Mouse (Mus musculus): ENCODE results near the gene Mpst.
A peak's percentile ranks its signal among the peaks of the same experiment; 100 is the strongest.

The Mpst gene

GRCm38 (mm10) chr15:78403896-78404295 lies 2.3 kb upstream of the Mpst start:
- peak; percentile 19 to 32 for DNase-seq (ENCODE audit: low spot score in 2 of 2)

- DNase-seq (ENCODE audit: low spot score in 2 of 2), result peak in 1 of 2 experiments; percentile 29
Observed at GRCm38 (mm10) chr15:78405098-78405497, 1.1 kb upstream of the Mpst start.

- peak; percentile 84 to 85 for DNase-seq (ENCODE audit: low spot score in 2 of 2)
Observed at GRCm38 (mm10) chr15:78405517-78406211, 552 bp upstream of the Mpst start, which contains the start of gene Tst. Gene Tst, minus strand, starts transcription at chr15:78405907.

- DNase-seq (ENCODE audit: low spot score in 2 of 2), result no peak
Observed at GRCm38 (mm10) chr15:78409570-78410052, 3.4 kb downstream of the Mpst start.

DNA sequence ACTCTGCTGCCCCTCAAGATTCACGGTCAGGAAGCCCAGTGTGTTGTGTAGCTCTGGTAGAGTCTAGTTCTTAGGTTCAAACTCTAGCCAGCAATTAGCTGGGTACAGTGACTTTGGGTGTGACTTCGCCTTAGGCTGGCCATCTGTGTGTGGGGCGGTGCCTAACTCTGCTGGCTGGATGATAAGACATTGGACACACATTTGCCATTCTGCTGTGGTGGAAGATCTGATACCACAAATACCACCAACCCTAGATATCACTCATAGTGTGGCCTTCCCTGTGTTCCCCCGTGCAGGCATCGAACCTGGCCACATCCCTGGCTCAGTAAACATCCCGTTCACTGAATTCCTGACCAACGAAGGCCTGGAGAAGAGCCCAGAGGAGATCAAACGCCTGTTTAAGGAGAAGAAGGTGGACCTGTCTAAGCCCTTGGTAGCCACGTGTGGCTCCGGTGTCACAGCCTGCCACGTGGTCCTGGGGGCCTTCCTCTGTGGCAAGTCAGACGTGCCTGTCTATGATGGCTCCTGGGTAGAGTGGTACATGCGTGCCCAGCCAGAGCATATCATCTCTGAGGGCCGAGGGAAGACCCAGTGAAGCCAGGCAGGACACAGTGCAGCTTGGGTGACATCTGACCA lies 7.0 kb downstream of the Mpst start:
- DNase-seq (ENCODE audit: low spot score in 2 of 2), result peak; percentile 56 to 76

DNA sequence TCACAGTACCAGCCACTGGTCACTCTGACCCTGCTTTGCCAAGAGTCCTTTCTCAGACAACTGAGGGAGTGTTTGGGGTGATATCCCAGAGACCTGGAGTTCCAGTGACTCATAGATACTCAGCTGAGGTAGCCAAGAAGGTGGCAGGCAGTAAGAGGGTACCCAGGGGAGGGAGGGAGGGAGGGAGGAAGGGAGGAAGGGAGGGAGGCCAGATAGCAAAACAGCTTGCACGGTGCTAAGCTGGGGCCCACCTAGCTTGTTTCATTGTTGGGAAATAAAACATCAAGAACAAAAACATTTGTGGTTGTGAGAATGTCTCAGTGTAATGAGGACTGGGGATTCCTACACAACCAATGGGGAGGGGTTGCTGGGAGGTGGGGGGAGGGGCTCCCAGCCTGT lies 7.5 kb downstream of the Mpst start:
- DNase-seq (ENCODE audit: low spot score in 2 of 2), result no peak

DNA sequence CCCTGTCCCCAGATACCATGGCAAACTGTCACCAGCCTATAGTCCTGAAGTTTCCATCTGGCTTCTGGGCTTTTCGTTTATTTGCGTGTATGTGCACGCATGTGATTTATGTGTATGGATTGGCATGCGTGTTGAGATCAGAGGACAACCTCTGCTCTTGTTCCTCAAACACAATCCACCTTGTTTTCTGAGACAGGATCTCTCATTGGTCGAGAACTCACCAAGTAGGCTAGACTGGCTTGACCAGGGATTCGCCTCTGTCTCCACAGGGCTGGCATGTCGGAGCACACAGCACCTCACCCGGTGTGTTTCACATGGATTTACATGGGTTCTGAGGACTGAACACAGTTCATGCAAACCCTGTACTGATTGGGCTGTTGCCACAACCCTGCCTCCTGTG lies 7.9 kb downstream of the Mpst start:
- DNase-seq (ENCODE audit: low spot score in 2 of 2), result no peak

GRCm38 (mm10) chr15:78416937-78417336 lies 10.7 kb downstream of the Mpst start:
- DNase-seq (ENCODE audit: low spot score in 2 of 2), result no peak

- no peak for DNase-seq (ENCODE audit: low spot score in 2 of 2)
Observed at GRCm38 (mm10) chr15:78420395-78420794, 14.2 kb downstream of the Mpst start.

- DNase-seq (ENCODE audit: low spot score in 2 of 2), result peak; percentile 85 to 93
Observed at GRCm38 (mm10) chr15:78422046-78422956, 16.1 kb downstream of the Mpst start.

DNA sequence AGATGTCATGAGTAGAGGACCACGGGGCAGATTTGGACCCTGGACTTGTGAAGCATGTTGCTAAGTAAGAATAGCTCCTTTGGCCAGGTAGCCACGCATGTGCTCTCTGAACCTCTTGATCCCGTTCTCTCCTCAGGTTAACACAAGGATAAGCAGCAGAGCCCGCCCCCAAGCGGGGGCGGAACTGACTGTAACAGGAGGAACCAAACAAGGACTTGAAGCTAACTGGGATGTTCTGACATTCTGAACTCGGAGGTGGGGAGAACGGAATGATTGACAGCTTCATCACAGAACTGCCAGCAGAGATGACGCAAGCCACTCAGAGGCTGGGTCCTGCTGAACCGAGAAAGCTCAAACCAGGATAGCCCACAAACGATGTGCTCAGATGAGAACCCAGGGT lies 18.3 kb downstream of the Mpst start:
- DNase-seq (ENCODE audit: low spot score in 2 of 2), result no peak

DNA sequence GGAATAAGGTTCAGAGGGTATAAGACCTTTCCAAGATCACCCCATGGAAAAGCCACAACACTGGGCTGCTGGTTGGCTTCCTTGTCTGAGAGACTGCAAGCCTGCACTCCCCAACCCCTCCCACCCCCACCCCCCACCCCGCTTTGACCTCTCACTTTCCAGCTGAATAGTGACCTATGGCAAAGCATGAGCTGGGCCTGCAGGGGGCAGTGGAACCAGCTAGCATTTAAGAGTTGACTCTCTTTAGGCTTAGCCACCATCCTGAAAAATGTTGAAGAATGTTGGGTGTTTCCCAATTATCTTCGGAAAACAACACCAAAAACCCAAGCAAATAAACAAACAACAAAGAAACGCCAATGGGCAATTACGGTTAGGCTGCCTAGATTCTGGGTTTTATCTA lies 19.0 kb downstream of the Mpst start:
- no peak for DNase-seq (ENCODE audit: low spot score in 2 of 2)

- DNase-seq (ENCODE audit: low spot score in 2 of 2), result peak in 1 of 2 experiments; percentile 51
Observed at GRCm38 (mm10) chr15:78428391-78429138, 22.3 kb downstream of the Mpst start, which contains the start of gene Kctd17. Gene Kctd17, plus strand, starts transcription at chr15:78428564.

- DNase-seq (ENCODE audit: low spot score in 2 of 2), result no peak
Observed at GRCm38 (mm10) chr15:78429139-78429459, 22.9 kb downstream of the Mpst start.

- no peak for DNase-seq (ENCODE audit: low spot score in 2 of 2)
Observed at GRCm38 (mm10) chr15:78429871-78430622, 23.8 kb downstream of the Mpst start.

GRCm38 (mm10) chr15:78430874-78431273 lies 24.7 kb downstream of the Mpst start:
- DNase-seq (ENCODE audit: low spot score in 2 of 2), result no peak

GRCm38 (mm10) chr15:78431541-78432121 lies 25.4 kb downstream of the Mpst start:
- DNase-seq (ENCODE audit: low spot score in 2 of 2), result no peak

GRCm38 (mm10) chr15:78434896-78435520 lies 28.8 kb downstream of the Mpst start:
- DNase-seq (ENCODE audit: low spot score in 2 of 2), result peak in 1 of 2 experiments; percentile 52

GRCm38 (mm10) chr15:78435681-78436080 lies 29.5 kb downstream of the Mpst start:
- DNase-seq (ENCODE audit: low spot score in 2 of 2), result no peak
